Mouse (Mus musculus) hindbrain, embryonic 12.5 days (tissue): ENCODE measurements at regions not wholly inside any gene's neighbourhood (a gene's known extent, or its start where the extent isn't known, plus 50 kb on each side); places are given as distances from the start of the nearest gene placed in this dataset.
A peak's percentile ranks its signal among the peaks of the same experiment; 100 is the strongest.

Source experiments
- ATAC-seq: fragments of 200-750 bp; cut with Nextera tagmentation; 2 replicates; pipeline ENCODE4 v1.8.0; 2017; ENCODE audit warnings: moderate TSS enrichment; ENCODE audit not compliant: low FRiP score
- H3K27ac ChIP-seq: fragments of 300-500 bp; sonication (generic); 2 replicates; pipeline ENCODE4 v1.5.1; 2016; ENCODE audit warnings: mild to moderate bottlenecking
- H3K27me3 ChIP-seq: fragments of 300-500 bp; sonication (generic); 2 replicates; pipeline ENCODE4 v1.6.1; 2016; ENCODE audit warnings: mild to moderate bottlenecking
- H3K36me3 ChIP-seq: fragments of 300-500 bp; sonication (generic); 2 replicates; pipeline ENCODE4 v1.6.1; 2016; ENCODE audit warnings: mild to moderate bottlenecking
- H3K4me1 ChIP-seq: fragments of 300-500 bp; sonication (generic); 2 replicates; pipeline ENCODE4 v1.6.1; 2016
- H3K4me2 ChIP-seq: fragments of 300-500 bp; sonication (generic); replicated peaks from 2 replicates; pipeline ENCODE4 v1.6.1; 2016; ENCODE audit warnings: mild to moderate bottlenecking
- H3K4me3 ChIP-seq: fragments of 300-500 bp; sonication (generic); 2 replicates; pipeline ENCODE4 v1.5.1; 2016; ENCODE audit warnings: mild to moderate bottlenecking
- H3K9ac ChIP-seq: fragments of 300-500 bp; sonication (generic); 2 replicates; pipeline ENCODE4 v1.6.1; 2016; ENCODE audit warnings: mild to moderate bottlenecking, moderate library complexity
- H3K9me3 ChIP-seq: fragments of 300-500 bp; sonication (generic); replicated peaks from 2 replicates; pipeline ENCODE4 v1.6.1; 2016; ENCODE audit warnings: mild to moderate bottlenecking
- WGBS: fragments of 180-500 bp; shearing (Covaris S2); methylation state at CpG from one replicate; pipeline ENCODE4 v1.1.7; 2016; 5-methylcytosine and 5-hydroxymethylcytosine counted together

GRCm38 (mm10) chr12:68997259-68997658, 161.7 kb downstream of the Rps29 start:
- no peak; the same call in 1 of the 2 replicates for ATAC-seq
- H3K9me3 ChIP-seq = no peaks in the 10 kb centered on the region
- WGBS = 66% methylated on average over 6 of the region's 6 CpGs
- no peak overlapping the region for H3K27ac ChIP-seq
- no peak overlapping the region for H3K9ac ChIP-seq
- no peaks in the 10 kb centered on the region for H3K4me1 ChIP-seq
- H3K4me2 ChIP-seq = peak overlapping the region; percentile 26; the same call in 1 of the 2 replicates
- no peaks in the 10 kb centered on the region for H3K36me3 ChIP-seq
- no peak overlapping the region for H3K4me3 ChIP-seq
- no peaks in the 10 kb centered on the region for H3K27me3 ChIP-seq

DNA sequence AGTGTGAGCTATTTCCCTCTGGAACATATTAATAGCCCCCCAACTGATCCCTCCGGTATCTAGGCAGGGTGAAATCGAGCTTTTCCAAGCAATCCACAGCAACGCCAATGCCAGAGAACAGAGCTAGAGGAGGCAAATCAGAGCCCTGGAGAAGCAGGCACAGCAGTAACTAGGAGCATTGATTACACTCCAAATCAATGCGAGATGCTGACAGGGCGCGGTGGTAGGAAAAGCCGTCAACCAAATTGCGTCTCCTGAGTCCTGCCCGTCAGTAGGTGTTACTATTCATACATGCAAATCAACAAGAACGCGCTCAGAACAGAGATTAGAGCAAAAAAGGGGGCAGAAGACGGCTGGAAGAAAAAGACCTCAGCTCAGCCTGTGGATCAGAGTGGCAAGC, 162.2 kb downstream of the Rps29 start:
- Histone ChIP-seq H3K9ac (no peak overlapping the region), H3K27me3 (no peaks in the 10 kb centered on the region), H3K36me3 (no peaks in the 10 kb centered on the region), H3K4me1 (no peaks in the 10 kb centered on the region), H3K4me2 (peak overlapping the region; percentile 26; the same call in 1 of the 2 replicates), H3K27ac (no peak overlapping the region), H3K9me3 (no peaks in the 10 kb centered on the region), H3K4me3 (no peak overlapping the region)
- ATAC-seq = peak; percentile 56
- WGBS = 57% methylated on average over 12 of the region's 12 CpGs

- Histone ChIP-seq H3K4me2 (no peak overlapping the region), H3K27ac (no peak overlapping the region), H3K4me1 (no peaks in the 10 kb centered on the region), H3K4me3 (no peak overlapping the region), H3K36me3 (no peaks in the 10 kb centered on the region), H3K9me3 (no peaks in the 10 kb centered on the region), H3K9ac (no peak overlapping the region), H3K27me3 (no peaks in the 10 kb centered on the region)
- no peak for ATAC-seq
- 89% methylated on average over 4 of the region's 4 CpGs for WGBS
Observed at GRCm38 (mm10) chr12:68980640-68981039, 178.3 kb downstream of the Rps29 start.

DNA sequence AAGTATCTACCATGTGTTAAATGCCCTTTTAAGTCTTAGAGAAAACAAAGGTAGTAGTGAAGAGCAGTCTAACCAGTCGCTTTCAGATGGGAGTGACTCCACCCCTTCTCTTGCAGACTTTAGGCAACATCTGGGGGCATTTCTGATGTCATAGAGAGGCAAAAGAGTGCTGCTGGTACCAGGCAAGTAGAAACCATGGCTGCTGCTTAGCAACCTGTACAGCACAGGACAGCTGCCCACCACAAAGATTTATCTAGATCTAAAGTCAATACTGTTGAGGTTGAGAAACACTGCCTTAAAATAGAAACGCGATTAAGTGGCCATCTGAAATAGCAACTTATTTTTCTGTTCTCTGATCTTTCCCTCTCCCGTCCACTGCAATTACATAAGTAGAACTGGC, 178.8 kb downstream of the Rps29 start:
- H3K9me3 ChIP-seq = no peaks in the 10 kb centered on the region
- H3K27ac ChIP-seq = no peak overlapping the region
- no peak overlapping the region for H3K9ac ChIP-seq
- no peaks in the 10 kb centered on the region for H3K4me1 ChIP-seq
- no peak overlapping the region for H3K4me3 ChIP-seq
- no peak overlapping the region for H3K4me2 ChIP-seq
- no peaks in the 10 kb centered on the region for H3K27me3 ChIP-seq
- no peak for ATAC-seq
- 82% methylated on average over 4 of the region's 4 CpGs for WGBS
- no peaks in the 10 kb centered on the region for H3K36me3 ChIP-seq

DNA sequence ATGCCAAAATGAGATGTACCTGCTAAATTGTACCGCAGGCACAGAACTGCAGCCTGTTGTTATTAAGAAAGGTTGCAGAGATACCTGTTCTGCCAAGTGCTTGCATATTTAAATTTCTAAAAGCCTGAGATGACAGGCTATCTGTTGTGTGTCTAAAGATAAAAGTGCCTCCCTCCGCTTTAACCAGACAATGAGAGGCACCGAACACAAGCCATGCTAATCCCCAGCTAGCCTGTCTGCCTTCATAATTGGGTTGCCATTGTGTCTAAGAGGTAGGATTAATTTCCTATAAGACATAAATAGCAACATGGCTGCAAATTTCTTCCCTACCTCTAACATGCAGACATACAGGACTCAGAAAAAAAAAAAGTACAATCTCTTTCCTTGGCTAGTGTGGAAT, 179.8 kb downstream of the Rps29 start:
- WGBS = 86% methylated on average over 3 of the region's 3 CpGs
- H3K9ac ChIP-seq = no peak overlapping the region
- H3K4me3 ChIP-seq = no peak overlapping the region
- no peak overlapping the region for H3K27ac ChIP-seq
- H3K27me3 ChIP-seq = no peaks in the 10 kb centered on the region
- H3K4me2 ChIP-seq = no peak overlapping the region
- no peaks in the 10 kb centered on the region for H3K9me3 ChIP-seq
- H3K4me1 ChIP-seq = no peaks in the 10 kb centered on the region
- ATAC-seq = no peak
- H3K36me3 ChIP-seq = no peaks in the 10 kb centered on the region

DNA sequence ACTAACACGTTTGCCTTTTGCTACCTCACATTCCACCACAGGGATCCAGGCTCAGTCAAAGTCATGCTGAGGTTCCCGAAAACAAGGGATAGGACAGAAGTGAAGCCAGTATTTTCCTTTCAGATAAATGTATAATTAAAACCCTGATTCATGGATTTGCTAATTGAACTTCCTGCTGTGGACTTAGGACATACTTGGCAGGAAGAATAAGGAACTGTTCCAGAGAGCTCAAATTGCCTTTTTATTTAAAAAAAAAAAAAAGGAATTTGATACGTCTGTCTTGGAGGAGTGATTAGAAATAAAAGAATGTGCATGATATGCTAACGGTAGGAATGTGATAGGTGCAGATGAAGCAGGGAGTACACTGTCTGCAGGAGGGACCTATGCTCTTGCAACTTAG, 181.7 kb downstream of the Rps29 start:
- Histone ChIP-seq H3K27me3 (no peaks in the 10 kb centered on the region), H3K36me3 (no peaks in the 10 kb centered on the region), H3K9me3 (no peaks in the 10 kb centered on the region), H3K27ac (no peak overlapping the region), H3K4me1 (no peaks in the 10 kb centered on the region), H3K4me2 (no peak overlapping the region), H3K9ac (no peak overlapping the region), H3K4me3 (no peak overlapping the region)
- WGBS = 76% methylated on average over 4 of the region's 4 CpGs
- ATAC-seq = no peak

GRCm38 (mm10) chr12:68947240-68947639, 211.7 kb downstream of the Rps29 start:
- 80% methylated on average over 2 of the region's 2 CpGs for WGBS
- Histone ChIP-seq H3K9me3 (no peaks in the 10 kb centered on the region), H3K27ac (no peak overlapping the region), H3K27me3 (no peaks in the 10 kb centered on the region), H3K4me1 (no peaks in the 10 kb centered on the region), H3K4me3 (no peak overlapping the region), H3K9ac (no peak overlapping the region), H3K36me3 (no peaks in the 10 kb centered on the region), H3K4me2 (no peak overlapping the region)
- ATAC-seq = no peak

DNA sequence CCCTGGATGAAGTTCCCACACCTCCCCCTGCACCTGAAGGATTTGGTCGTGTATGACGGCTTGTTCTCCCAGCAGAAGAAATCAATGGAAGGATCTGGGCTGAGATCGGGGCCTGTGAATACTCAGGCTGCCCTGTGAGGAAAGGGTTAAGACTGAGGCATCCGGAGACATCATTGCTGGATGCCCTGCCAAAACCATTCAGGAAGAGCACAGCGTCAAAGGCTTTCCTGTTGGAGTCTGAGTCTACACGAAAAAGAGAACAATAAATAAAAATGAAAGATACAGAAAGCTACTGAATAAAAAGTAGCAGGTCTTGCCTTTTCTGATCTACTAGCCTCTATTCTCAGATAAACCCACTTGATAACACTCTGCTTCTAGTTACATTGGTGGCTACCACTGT, 248.4 kb downstream of the Rps29 start:
- Histone ChIP-seq H3K4me3 (no peak overlapping the region), H3K36me3 (no peaks in the 10 kb centered on the region), H3K9me3 (no peaks in the 10 kb centered on the region), H3K27ac (no peak overlapping the region), H3K4me1 (no peaks in the 10 kb centered on the region), H3K9ac (no peak overlapping the region), H3K27me3 (no peaks in the 10 kb centered on the region), H3K4me2 (no peak overlapping the region)
- WGBS = 47% methylated on average over 6 of the region's 6 CpGs
- no peak for ATAC-seq

GRCm38 (mm10) chr12:68904770-68905169, 254.2 kb downstream of the Rps29 start:
- Histone ChIP-seq H3K9ac (no peak overlapping the region), H3K27ac (no peak overlapping the region), H3K9me3 (no peaks in the 10 kb centered on the region), H3K4me3 (no peak overlapping the region), H3K4me2 (no peak overlapping the region), H3K4me1 (no peaks in the 10 kb centered on the region), H3K27me3 (no peaks in the 10 kb centered on the region), H3K36me3 (no peaks in the 10 kb centered on the region)
- ATAC-seq = no peak
- 96% methylated on average over 1 of the region's 1 CpGs for WGBS

DNA sequence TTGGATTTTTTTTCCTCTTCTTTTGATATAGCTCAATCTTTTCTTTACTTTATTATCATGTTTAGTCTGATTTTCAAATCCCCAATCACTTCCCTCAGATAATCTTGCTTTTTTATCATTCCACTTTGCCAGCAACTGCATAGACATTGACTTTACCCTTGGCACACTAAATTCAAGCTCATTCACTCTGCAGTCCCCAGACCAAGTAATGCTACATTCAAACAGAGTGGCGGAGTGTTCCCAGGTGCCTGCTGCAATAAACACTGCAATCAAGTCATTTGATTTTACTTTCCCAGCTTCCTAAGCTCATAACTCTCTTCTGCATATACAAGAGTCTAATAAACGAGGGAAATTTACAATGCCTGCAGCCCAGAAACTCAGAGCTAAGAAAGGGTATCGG, 269.8 kb downstream of the Rps29 start:
- Histone ChIP-seq H3K27me3 (no peaks in the 10 kb centered on the region), H3K4me2 (no peak overlapping the region), H3K4me3 (no peak overlapping the region), H3K9me3 (no peaks in the 10 kb centered on the region), H3K9ac (no peak overlapping the region), H3K36me3 (no peaks in the 10 kb centered on the region), H3K4me1 (no peaks in the 10 kb centered on the region), H3K27ac (no peak overlapping the region)
- WGBS = 90% methylated on average over 3 of the region's 3 CpGs
- ATAC-seq = no peak

GRCm38 (mm10) chr12:68882503-68882902, 276.5 kb downstream of the Rps29 start:
- Histone ChIP-seq H3K4me3 (no peak overlapping the region), H3K27ac (no peak overlapping the region), H3K36me3 (no peaks in the 10 kb centered on the region), H3K9me3 (no peaks in the 10 kb centered on the region), H3K4me1 (no peaks in the 10 kb centered on the region), H3K27me3 (no peaks in the 10 kb centered on the region), H3K4me2 (no peak overlapping the region), H3K9ac (no peak overlapping the region)
- 85% methylated on average over 6 of the region's 6 CpGs for WGBS
- no peak for ATAC-seq

DNA sequence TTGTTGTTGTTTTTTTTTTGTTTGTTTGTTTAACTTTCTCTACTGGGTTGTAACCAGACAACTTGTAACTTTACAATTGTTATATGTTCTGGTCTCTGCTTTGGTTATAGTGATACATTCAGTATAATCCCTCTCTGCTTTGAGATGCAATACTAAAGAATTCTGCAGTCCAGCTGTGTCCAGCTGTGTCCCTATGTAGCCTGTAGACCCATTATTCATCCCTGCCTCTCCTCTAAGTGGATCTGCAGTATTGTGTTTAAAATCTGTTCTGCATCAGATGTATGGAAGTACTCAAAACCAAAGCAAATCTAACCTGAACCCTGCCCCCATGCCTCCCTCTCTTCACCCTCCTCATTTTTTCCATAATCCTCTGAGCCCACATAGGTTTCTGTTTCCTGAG, 279.6 kb downstream of the Rps29 start:
- H3K4me2 ChIP-seq = no peak overlapping the region
- no peak overlapping the region for H3K4me3 ChIP-seq
- H3K27ac ChIP-seq = no peak overlapping the region
- no peaks in the 10 kb centered on the region for H3K4me1 ChIP-seq
- H3K9me3 ChIP-seq = no peaks in the 10 kb centered on the region
- no peaks in the 10 kb centered on the region for H3K36me3 ChIP-seq
- no peak for ATAC-seq
- H3K27me3 ChIP-seq = no peaks in the 10 kb centered on the region
- H3K9ac ChIP-seq = no peak overlapping the region

- Histone ChIP-seq H3K9me3 (no peaks in the 10 kb centered on the region), H3K9ac (no peak overlapping the region), H3K27ac (no peak overlapping the region), H3K36me3 (no peaks in the 10 kb centered on the region), H3K4me3 (no peak overlapping the region), H3K4me2 (no peak overlapping the region), H3K27me3 (no peaks in the 10 kb centered on the region), H3K4me1 (no peaks in the 10 kb centered on the region)
- no peak for ATAC-seq
- WGBS = 94% methylated on average over 4 of the region's 4 CpGs
Observed at GRCm38 (mm10) chr12:68871259-68871658, 287.7 kb downstream of the Rps29 start.

GRCm38 (mm10) chr12:68862991-68863356, 296.0 kb downstream of the Rps29 start:
- Histone ChIP-seq H3K9ac (no peak overlapping the region), H3K36me3 (no peaks in the 10 kb centered on the region), H3K4me3 (no peak overlapping the region), H3K4me2 (no peak overlapping the region), H3K27ac (no peak overlapping the region), H3K27me3 (no peaks in the 10 kb centered on the region), H3K4me1 (no peaks in the 10 kb centered on the region), H3K9me3 (no peaks in the 10 kb centered on the region)
- ATAC-seq = no peak
- 74% methylated on average over 3 of the region's 3 CpGs for WGBS
